Mouse (Mus musculus): ENCODE data around the gene St3gal6.

DNA sequence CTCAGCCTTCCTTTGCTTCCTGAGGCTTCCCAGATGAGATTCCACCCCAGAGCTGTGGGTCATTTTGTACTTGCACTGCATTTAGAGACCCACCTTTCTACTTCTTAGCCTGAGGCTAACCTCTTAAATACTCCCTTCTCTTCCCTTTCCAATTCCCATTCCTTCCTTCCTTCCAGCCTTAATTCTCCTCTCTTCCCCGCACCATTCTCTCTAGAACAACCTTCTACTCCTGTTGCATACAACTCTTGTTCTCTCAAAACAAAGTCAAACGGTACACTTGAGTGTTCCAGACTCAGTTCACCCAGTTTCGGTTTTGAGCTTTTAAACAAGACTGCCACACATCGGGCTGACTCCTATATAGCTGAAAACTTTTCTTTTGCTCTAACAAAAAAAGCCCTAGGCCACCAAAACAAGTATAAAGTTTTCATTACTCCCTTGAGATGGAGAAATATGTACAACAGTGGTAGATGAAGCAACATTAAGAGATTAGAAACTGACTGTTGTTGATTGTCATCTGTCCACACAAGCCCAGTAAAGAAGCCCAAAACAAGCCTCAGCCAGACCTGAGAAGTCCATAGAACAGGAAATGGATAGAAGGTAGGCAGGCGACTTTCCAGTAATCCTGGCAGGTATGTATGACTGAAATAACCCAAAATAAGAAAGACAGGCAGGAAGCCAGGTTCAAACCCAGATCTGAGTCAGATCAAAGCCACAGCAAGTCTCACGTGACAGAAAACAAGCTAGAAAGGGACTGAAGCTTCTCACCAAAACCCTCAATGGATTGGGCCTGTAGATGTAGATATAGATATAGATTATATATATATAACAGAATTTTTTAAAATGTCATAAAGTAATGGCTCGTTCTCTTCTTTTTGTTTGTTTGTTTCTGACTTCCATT is 10.5 kb upstream of the St3gal6 start:
- no peak for TF ChIP-seq GATA1 (IDR thresholded peaks at IDR 0.05; ENCODE audit: borderline replicate concordance, low read length)
- no peak for TF ChIP-seq FLI1 (IDR thresholded peaks at IDR 0.05; ENCODE audit: low read length)
